Mouse (Mus musculus): ENCODE results near the gene Huwe1.

DNA sequence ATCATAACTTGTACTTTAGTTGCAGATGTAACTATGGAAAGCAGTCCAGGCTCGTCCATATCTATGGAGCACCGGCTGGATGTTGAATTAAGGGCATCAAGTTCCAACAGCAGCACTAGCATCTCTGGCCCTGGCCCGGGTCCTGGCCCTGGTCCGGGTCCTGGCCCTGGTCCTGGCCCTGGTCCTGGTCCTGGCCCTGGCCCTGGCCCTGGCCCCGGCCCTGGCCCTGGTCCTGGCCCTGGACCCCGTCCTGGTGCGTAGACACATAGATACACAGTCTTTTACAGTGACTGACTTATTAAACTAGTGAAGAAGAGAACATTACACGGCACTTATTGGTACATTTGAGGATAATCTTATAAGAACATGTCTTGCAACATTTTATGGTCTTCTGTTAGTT, 58.8 kb downstream of the Huwe1 start:
- TF ChIP-seq CTCF (IDR thresholded peaks at IDR 0.05; ENCODE audit: borderline replicate concordance, insufficient read depth, low read depth, low read length) (no peak), POLR2A (IDR thresholded peaks at IDR 0.05; ENCODE audit: borderline replicate concordance, insufficient read depth, low read length) (no peak)
